Mouse (Mus musculus) kidney, adult 2 months (tissue): Measurements from ENCODE around the gene 1700017B05Rik.

ENCODE experiments used
- CTCF ChIP-seq: fragments of 200-500 bp; conservative IDR thresholded peaks from 2 replicates; pipeline ENCODE4 v1.5.1; 2011; ENCODE audit warnings: low read depth, mild to moderate bottlenecking, control low read depth, low read length, moderate library complexity, mixed read lengths; ENCODE audit not compliant: insufficient read depth, insufficient read length
- POLR2A ChIP-seq: fragments of 200-500 bp; IDR thresholded peaks from one replicate; pipeline ENCODE4 v1.6.1; 2011; ENCODE audit warnings: low read depth, low read length, control low read depth

- TF ChIP-seq POLR2A (no peak), CTCF (no peak)
These were observed 5.6 kb downstream of the 1700017B05Rik start for GRCm38 (mm10) chr9:57256861-57257260.
